Mouse (Mus musculus): ENCODE results near the gene Smc1b.

Gene Smc1b

DNA sequence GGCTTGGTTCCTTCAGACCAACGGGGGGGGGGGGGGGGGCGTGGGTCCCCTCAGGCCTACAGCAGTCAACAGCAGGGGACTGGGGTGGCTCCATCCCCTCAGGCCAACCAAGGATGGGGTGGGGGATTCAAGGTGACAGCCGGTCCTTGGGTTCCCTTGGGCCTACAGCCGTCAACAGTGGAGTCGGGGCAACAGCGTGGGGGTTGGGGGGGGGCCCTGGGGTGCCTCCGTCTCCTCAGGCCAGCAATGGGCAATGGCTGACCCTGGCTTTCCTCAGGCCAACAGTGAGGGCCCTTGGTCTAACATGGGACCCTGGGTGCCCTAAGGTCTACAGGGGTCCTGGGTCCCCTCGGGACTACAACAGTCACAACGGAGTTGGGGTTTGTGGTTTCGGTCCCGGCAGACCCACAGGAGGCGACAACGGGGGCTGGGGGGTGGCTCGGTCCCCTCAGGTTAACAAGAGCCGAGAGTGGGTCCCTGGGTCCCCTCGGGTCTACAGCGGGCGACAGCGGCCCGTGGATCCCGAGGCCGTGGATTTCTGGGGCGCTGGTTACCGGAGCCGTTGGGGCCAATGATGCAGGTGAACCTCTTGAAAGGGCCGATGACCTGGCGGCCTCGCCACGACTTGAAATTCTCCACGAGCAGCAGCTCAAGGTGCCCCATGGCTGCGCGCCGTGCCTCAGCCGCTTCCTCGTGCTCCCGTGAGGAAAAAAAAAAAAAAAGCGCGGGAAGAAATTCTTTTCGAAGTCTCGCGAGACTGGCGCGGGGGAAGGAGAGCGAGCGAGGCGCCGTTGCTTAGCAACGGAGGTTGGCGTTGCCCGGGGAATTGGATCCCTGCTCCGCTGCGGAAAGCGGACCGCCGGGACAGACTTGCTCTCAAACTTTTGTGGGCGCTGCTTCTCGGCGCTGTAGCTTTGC lies at the start of gene Smc1b, which contains the start of gene Ribc2:
Smc1b (minus strand) TSS at position 690 of the 918 bp plus-strand sequence.
Ribc2 (plus strand) TSS at position 804 of the 918 bp plus-strand sequence.
- DNase-seq: peak; percentile 69 to 79

- no peak for DNase-seq
Observed at GRCm38 (mm10) chr15:85180368-85180767, 48.6 kb upstream of the Smc1b start.

DNA sequence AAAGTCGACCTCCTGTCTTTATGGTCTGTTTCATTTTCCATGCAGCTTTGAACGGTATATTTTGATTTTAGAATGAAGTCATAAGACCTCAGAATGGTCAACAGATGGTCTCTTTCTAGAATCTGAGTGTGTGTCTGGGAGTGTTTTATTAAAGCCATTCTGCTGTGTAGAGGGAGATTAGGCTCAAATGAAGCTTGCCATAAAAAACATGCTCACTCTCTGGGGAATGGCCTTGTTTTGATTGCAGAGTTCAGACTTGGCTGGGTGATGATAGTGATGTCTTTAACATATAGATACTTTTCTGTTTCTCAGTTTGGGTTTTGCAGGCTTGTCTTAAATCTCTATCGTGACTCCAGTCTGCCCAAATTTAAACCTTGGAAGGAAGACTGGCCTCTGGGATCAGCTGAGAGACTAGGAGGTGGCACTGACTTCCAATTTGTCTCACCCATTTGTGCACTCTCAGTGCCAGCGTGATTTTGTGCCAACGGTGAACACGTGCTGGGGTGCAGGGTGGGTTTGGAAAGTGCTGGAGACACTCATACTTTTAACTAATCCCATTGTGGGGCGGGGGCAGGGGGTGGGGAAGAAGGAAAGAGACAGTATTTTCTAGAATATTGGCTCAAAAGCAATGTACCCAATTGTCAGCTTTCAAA lies 47.9 kb upstream of the Smc1b start:
- no peak for DNase-seq

DNA sequence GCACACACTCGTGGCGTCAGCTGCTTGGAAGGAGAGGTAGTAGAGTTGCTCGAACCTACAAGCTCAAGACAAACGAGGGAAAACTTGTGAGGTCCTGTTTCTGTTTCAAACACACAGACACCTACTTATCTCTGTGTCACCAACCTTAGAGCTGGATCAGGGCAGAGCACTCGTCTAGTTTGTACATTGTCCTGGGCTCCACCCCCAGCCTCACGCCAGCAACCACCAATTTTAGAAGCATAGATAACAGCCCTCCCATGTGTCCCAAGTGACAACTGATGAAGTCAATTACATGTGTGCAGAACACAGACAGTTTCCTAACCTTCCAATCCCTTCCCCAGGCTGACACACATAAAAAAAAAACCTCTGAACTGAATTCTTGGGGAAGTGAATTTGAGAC lies 46.4 kb upstream of the Smc1b start:
- no peak for DNase-seq

- peak in 1 of 2 experiments; percentile 16 for DNase-seq
Observed at GRCm38 (mm10) chr15:85177576-85177975, 45.8 kb upstream of the Smc1b start.

- DNase-seq: no peak
Observed at GRCm38 (mm10) chr15:85174060-85174459, 42.3 kb upstream of the Smc1b start.

GRCm38 (mm10) chr15:85173425-85173824 lies 41.7 kb upstream of the Smc1b start:
- no peak for DNase-seq

- DNase-seq: peak; percentile 60 to 90
Observed at GRCm38 (mm10) chr15:85172054-85172453, 40.3 kb upstream of the Smc1b start.

GRCm38 (mm10) chr15:85167086-85167679 lies 35.4 kb upstream of the Smc1b start:
- DNase-seq: no peak

DNA sequence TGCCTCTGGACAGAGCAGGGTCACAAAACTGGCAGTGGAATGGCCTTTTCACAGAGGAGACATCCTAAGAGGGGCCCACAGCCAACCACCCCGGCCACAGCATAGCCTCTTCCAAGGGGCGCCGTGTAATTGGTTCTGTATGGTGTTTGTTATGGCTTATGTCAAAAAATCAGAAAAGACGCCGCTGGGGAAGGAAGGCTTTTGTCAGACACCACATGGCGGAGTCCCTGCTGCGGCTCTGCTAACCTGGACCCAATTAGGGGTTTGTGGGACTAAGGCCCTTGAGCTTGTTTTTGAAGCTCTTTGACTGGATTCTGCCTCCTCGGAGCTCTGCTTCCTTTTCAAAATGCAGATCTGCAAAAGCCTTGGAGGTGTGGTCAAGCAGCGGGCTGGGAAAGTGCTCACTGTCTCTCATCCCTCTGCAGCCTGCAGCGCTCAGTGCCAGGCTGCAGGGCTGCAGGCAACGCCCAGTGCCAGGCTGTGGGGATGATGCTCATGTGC lies 34.7 kb upstream of the Smc1b start:
- peak; percentile 16 to 49 for DNase-seq

- DNase-seq: peak; percentile 49 to 71
Observed at GRCm38 (mm10) chr15:85162693-85163663, 31.2 kb upstream of the Smc1b start.

GRCm38 (mm10) chr15:85161416-85161815 lies 29.7 kb upstream of the Smc1b start:
- DNase-seq: no peak

- DNase-seq: no peak
Observed at GRCm38 (mm10) chr15:85156198-85156597, 24.4 kb upstream of the Smc1b start.

DNA sequence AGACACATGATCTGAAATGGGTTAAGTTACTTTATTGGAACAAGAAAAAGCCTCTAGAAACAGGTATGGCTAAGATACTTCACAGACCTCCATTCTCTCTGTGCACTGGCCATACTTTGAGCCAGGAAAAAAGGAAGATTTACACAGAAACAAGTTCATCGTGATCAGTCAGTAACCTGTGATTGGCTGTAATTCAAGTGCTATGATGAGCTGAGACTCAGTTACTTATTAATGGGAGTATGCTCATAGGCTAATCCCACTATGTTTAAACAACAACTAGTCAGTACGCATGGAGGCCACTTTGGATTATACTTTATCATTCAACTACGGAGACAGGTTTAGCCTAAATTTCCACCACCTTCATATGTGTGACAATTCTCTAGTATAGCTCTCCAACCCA lies 22.3 kb upstream of the Smc1b start:
- no peak for DNase-seq

DNA sequence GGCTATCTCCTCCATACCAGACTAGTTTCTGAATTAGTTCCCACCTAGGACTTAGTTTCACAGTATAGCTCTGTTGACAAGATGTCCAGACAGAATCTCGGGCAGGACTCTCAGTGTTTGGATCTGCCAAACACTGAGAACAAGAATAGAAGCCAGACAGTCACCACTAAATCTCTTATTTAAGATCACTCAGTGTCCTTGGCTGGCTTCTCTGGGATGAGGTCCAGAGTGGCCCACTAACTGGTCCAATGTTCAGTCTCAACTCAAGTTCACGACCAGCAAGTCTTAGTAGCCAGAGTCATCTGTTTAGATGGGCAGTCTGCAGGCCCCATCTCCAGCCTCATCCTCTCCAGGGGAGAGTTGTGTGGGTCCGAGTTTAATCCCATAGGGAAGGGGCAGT lies 20.8 kb upstream of the Smc1b start:
- DNase-seq: peak in 1 of 2 experiments; percentile 23

- peak; percentile 73 to 80 for DNase-seq
Observed at GRCm38 (mm10) chr15:85151433-85151918, 19.7 kb upstream of the Smc1b start.

GRCm38 (mm10) chr15:85144249-85144648 lies 12.5 kb upstream of the Smc1b start:
- no peak for DNase-seq

GRCm38 (mm10) chr15:85143747-85144146 lies 12.0 kb upstream of the Smc1b start:
- DNase-seq: peak in 1 of 2 experiments; percentile 12

- DNase-seq: peak in 1 of 2 experiments; percentile 13
Observed at GRCm38 (mm10) chr15:85143161-85143560, 11.4 kb upstream of the Smc1b start.

- DNase-seq: peak in 1 of 2 experiments; percentile 11
Observed at GRCm38 (mm10) chr15:85142441-85142840, 10.7 kb upstream of the Smc1b start.

GRCm38 (mm10) chr15:85141290-85141689 lies 9.5 kb upstream of the Smc1b start:
- peak in 1 of 2 experiments; percentile 11 for DNase-seq

GRCm38 (mm10) chr15:85135143-85135542 lies 3.4 kb upstream of the Smc1b start:
- DNase-seq: peak in 1 of 2 experiments; percentile 18

All from lung, postnatal 4 days (tissue).